17 mouse cellular contexts compared by ENCODE assay signal in genomic region chr17:83927749-83928387, GRCm38 (mm10).
DNase-seq lines count a peak whose midpoint lies in the region; ATAC-seq and TF ChIP-seq lines count a peak whose summit lies in the region.
"Had no signal": no experiment of that assay in that cellular context is flagged by ENCODE, and none has a peak within 500 bp of the region (broad histone marks: within the 10 kb centered on the region; RNA-seq: fewer than 3 reads in every experiment).

No protein-coding gene starts in this region.

- no peak overlapping the region for H3K9ac ChIP-seq in forebrain, embryonic 14.5 days (ENCODE audit: low read length)
- H3K9ac ChIP-seq in forebrain, postnatal 0 days, result no peak overlapping the region
- H3K9ac ChIP-seq: heart, embryonic 12.5 days; kidney, embryonic 15.5 days; liver, embryonic 14.5 days; neural tube, embryonic 15.5 days had no signal

- H3K9me3 ChIP-seq in forebrain, embryonic 14.5 days (replicated peaks; ENCODE audit: control insufficient read depth, low read length), result no peaks in the 10 kb centered on the region
- no peaks in the 10 kb centered on the region for H3K9me3 ChIP-seq in forebrain, postnatal 0 days (ENCODE audit: low read length)
- H3K9me3 ChIP-seq: heart, embryonic 12.5 days; kidney, embryonic 15.5 days; megakaryocyte, embryonic 14.5 days; neural tube, embryonic 15.5 days had no signal

- DNase-seq in adrenal gland, adult 2 months, result peak; percentile 18
- DNase-seq in adrenal gland, postnatal 4 days (ENCODE audit: low spot score in 2 of 2), result no peak
- peak; percentile 51 for DNase-seq in forebrain, embryonic 14.5 days (ENCODE audit: low spot score)
- no peak for DNase-seq in forebrain, postnatal 0 days
- peak; percentile 34 for DNase-seq in ovary, postnatal 14 days (ENCODE audit: low spot score)
- no peak for DNase-seq in ovary, adult 18-20 months (ENCODE audit: low spot score)
- peak; percentile 43 for DNase-seq in testis, postnatal 14 days (ENCODE audit: low spot score)
- DNase-seq in left cerebral cortex, adult 18-20 months (ENCODE audit: low spot score in 2 of 2), result no peak
- DNase-seq: cerebellum, adult 8-10 months; right cerebral cortex, postnatal 14 days had no signal

- no peaks in the 10 kb centered on the region for H3K27me3 ChIP-seq in forebrain, embryonic 14.5 days (replicated peaks; ENCODE audit: control insufficient read depth, insufficient read depth, low read length)
- H3K27me3 ChIP-seq in forebrain, postnatal 0 days (ENCODE audit: insufficient read depth, low read length), result no peaks in the 10 kb centered on the region
- H3K27me3 ChIP-seq: heart, embryonic 12.5 days; kidney, embryonic 15.5 days; neural tube, embryonic 15.5 days had no signal

- 8% methylated on average over 6 of the region's 6 CpGs for WGBS in forebrain, embryonic 14.5 days
- WGBS in forebrain, postnatal 0 days, result 21% methylated on average over 6 of the region's 6 CpGs

- no peak overlapping the region for H3K27ac ChIP-seq in forebrain, embryonic 14.5 days (ENCODE audit: low read depth, low read length)
- no peak overlapping the region for H3K27ac ChIP-seq in forebrain, postnatal 0 days (ENCODE audit: low read depth, low read length)
- H3K27ac ChIP-seq: kidney, embryonic 15.5 days; liver, embryonic 14.5 days; neural tube, embryonic 15.5 days had no signal

- no peak for TF ChIP-seq CTCF in forebrain, postnatal 0 days (IDR thresholded peaks at IDR 0.05; ENCODE audit: low read depth)

- H3K4me2 ChIP-seq in forebrain, embryonic 14.5 days (ENCODE audit: low read length), result no peak overlapping the region
- no peak overlapping the region for H3K4me2 ChIP-seq in forebrain, postnatal 0 days (ENCODE audit: low read depth)
- H3K4me2 ChIP-seq: heart, embryonic 12.5 days; kidney, embryonic 15.5 days; neural tube, embryonic 15.5 days had no signal

- H3K36me3 ChIP-seq in forebrain, embryonic 14.5 days (ENCODE audit: control insufficient read depth, insufficient read depth, low read length), result no peaks in the 10 kb centered on the region
- no peaks in the 10 kb centered on the region for H3K36me3 ChIP-seq in forebrain, postnatal 0 days (ENCODE audit: insufficient read depth)
- H3K36me3 ChIP-seq: heart, embryonic 12.5 days; kidney, embryonic 15.5 days; neural tube, embryonic 15.5 days had no signal

- no peak overlapping the region for H3K4me3 ChIP-seq in forebrain, embryonic 14.5 days (ENCODE audit: low read depth, low read length)
- H3K4me3 ChIP-seq in forebrain, postnatal 0 days (ENCODE audit: low read depth, low read length), result no peak overlapping the region
- H3K4me3 ChIP-seq: erythroblast, embryonic 14.5 days; heart, embryonic 12.5 days; kidney, embryonic 15.5 days; megakaryocyte, embryonic 14.5 days; neural tube, embryonic 15.5 days had no signal

- ATAC-seq in forebrain, embryonic 14.5 days, result peak; percentile 34; the same call in 1 of the 2 replicates
- ATAC-seq in forebrain, postnatal 0 days, result no peak
- ATAC-seq: lung, postnatal 0 days had no signal

- no peaks in the 10 kb centered on the region; the same call in 1 of the 2 replicates for H3K4me1 ChIP-seq in forebrain, embryonic 14.5 days (ENCODE audit: control insufficient read depth, insufficient read depth, low read length)
- H3K4me1 ChIP-seq in forebrain, postnatal 0 days (ENCODE audit: insufficient read depth), result no peaks in the 10 kb centered on the region
- H3K4me1 ChIP-seq: neural tube, embryonic 15.5 days had no signal

Comparison
In these comparisons a context has a peak if more than half of its experiments do, and no peak if none do; other contexts are left out.
1. DNase-seq: peak in adrenal gland, adult 2 months (single experiment), forebrain, embryonic 14.5 days (single experiment), ovary, postnatal 14 days (single experiment) and testis, postnatal 14 days (single experiment); none in adrenal gland, postnatal 4 days (0 of 2), forebrain, postnatal 0 days (single experiment), ovary, adult 18-20 months (single experiment) and left cerebral cortex, adult 18-20 months (0 of 2).